Mouse (Mus musculus) heart, embryonic 12.5 days (tissue): ENCODE results near the gene Clcnkb. TPM values are rescaled to one million over a fixed set of nuclear protein-coding genes. Genes with fewer than 3 reads are reported as not detected.

Experiments used
- ATAC-seq: fragments of 200-750 bp; cut with Nextera tagmentation; 2 replicates; pipeline ENCODE4 v1.8.0; 2017; ENCODE audit warnings: moderate TSS enrichment, moderate library complexity; ENCODE audit not compliant: insufficient number of reproducible peaks, low FRiP score
- H3K27ac ChIP-seq: fragments of 300-500 bp; sonication (generic); 2 replicates; pipeline ENCODE4 v1.5.1; 2016; ENCODE audit warnings: mild to moderate bottlenecking, moderate library complexity; ENCODE audit not compliant: poor library complexity, severe bottlenecking
- H3K27me3 ChIP-seq: fragments of 300-500 bp; sonication (generic); replicated peaks from 2 replicates; pipeline ENCODE4 v1.6.1; 2016; ENCODE audit warnings: mild to moderate bottlenecking, moderate library complexity
- H3K36me3 ChIP-seq: fragments of 300-500 bp; sonication (generic); 2 replicates; pipeline ENCODE4 v1.6.1; 2016; ENCODE audit warnings: mild to moderate bottlenecking, moderate library complexity
- H3K4me1 ChIP-seq: fragments of 300-500 bp; sonication (generic); replicated peaks from 2 replicates; pipeline ENCODE4 v1.6.1; 2016; ENCODE audit warnings: mild to moderate bottlenecking
- H3K4me2 ChIP-seq: fragments of 300-500 bp; sonication (generic); 2 replicates; pipeline ENCODE4 v1.6.1; 2016; ENCODE audit warnings: mild to moderate bottlenecking, moderate library complexity
- H3K4me3 ChIP-seq: fragments of 300-500 bp; sonication (generic); 2 replicates; pipeline ENCODE4 v1.5.1; 2016; ENCODE audit warnings: mild to moderate bottlenecking
- H3K9ac ChIP-seq: fragments of 300-500 bp; sonication (generic); 2 replicates; pipeline ENCODE4 v1.6.1; 2016; ENCODE audit warnings: mild to moderate bottlenecking, moderate library complexity
- H3K9me3 ChIP-seq: fragments of 300-500 bp; sonication (generic); replicated peaks from 2 replicates; pipeline ENCODE4 v1.6.1; 2016; ENCODE audit warnings: mild to moderate bottlenecking, moderate library complexity
- WGBS: fragments of 180-500 bp; shearing (Covaris S2); methylation state at CpG from one replicate; pipeline ENCODE4 v1.1.7; 2016; 5-methylcytosine and 5-hydroxymethylcytosine counted together
- polyA plus RNA-seq: library from polyadenylated mRNA; unstranded; fragments of >200 nt; fragmentation: Nextera tagmentation; extraction: Ambion mirVana; gene quantifications from 2 replicates; pipeline ENCODE4 v1.2.1, GENCODE M21; 2016

The Clcnkb gene
- polyA plus RNA-seq, 1 experiment from 2014 or later, result 0.78 TPM

GRCm38 (mm10) chr4:141422841-141423240 lies 7.0 kb upstream of the Clcnkb start:
- Histone ChIP-seq H3K9me3 (no peaks in the 10 kb centered on the region), H3K4me2 (peak overlapping the region; percentile 89), H3K9ac (peak overlapping the region; percentile 87), H3K27ac (peak overlapping the region; percentile 99), H3K27me3 (no peaks in the 10 kb centered on the region), H3K4me1 (peaks cover 55% of the 10 kb centered on the region), H3K4me3 (peak overlapping the region; percentile 57), H3K36me3 (peaks cover 2% of the 10 kb centered on the region; the same call in 1 of the 2 replicates)
- ATAC-seq, result no peak
- WGBS, result 48% methylated on average over 5 of the region's 5 CpGs

GRCm38 (mm10) chr4:141421423-141421822 lies 5.6 kb upstream of the Clcnkb start:
- Histone ChIP-seq H3K36me3 (peaks cover 2% of the 10 kb centered on the region; the same call in 1 of the 2 replicates), H3K4me3 (peak overlapping the region; percentile 57), H3K27ac (peak overlapping the region; percentile 99), H3K27me3 (no peaks in the 10 kb centered on the region), H3K9ac (peak overlapping the region; percentile 87), H3K9me3 (no peaks in the 10 kb centered on the region), H3K4me2 (peak overlapping the region; percentile 89), H3K4me1 (peaks cover 43% of the 10 kb centered on the region)
- 15% methylated on average over 14 of the region's 14 CpGs for WGBS
- peak; percentile 66 for ATAC-seq

GRCm38 (mm10) chr4:141420886-141421285 lies 5.1 kb upstream of the Clcnkb start:
- Histone ChIP-seq H3K4me2 (peak overlapping the region; percentile 89), H3K4me1 (peaks cover 42% of the 10 kb centered on the region), H3K36me3 (peaks cover 2% of the 10 kb centered on the region; the same call in 1 of the 2 replicates), H3K9me3 (no peaks in the 10 kb centered on the region), H3K9ac (peak overlapping the region; percentile 70), H3K4me3 (peak overlapping the region; percentile 57), H3K27me3 (no peaks in the 10 kb centered on the region), H3K27ac (peak overlapping the region; percentile 99)
- WGBS, result 14% methylated on average over 9 of the region's 9 CpGs
- ATAC-seq, result no peak

- H3K9me3 ChIP-seq, result no peaks in the 10 kb centered on the region
- H3K4me3 ChIP-seq, result peak within 1 kb of the TSS; percentile 57
- no peaks in the 10 kb centered on the region for H3K27me3 ChIP-seq
- H3K36me3 ChIP-seq, result peaks cover 2% of the 10 kb centered on the region; the same call in 1 of the 2 replicates
- peak within 1 kb of the TSS; percentile 89 for H3K4me2 ChIP-seq
- no peak for ATAC-seq
- H3K27ac ChIP-seq, result peak within 1 kb of the TSS; percentile 99
- peak within 1 kb of the TSS; percentile 87 for H3K9ac ChIP-seq
- H3K4me1 ChIP-seq, result peaks cover 42% of the 10 kb centered on the region
- whole genome bisulfite sequencing, result 35% methylated on average over 9 of the region's 9 CpGs
These were observed 4.5 kb upstream of the Clcnkb start, which contains the start of gene Hspb7 for GRCm38 (mm10) chr4:141420192-141420829. Hspb7 (plus strand) TSS chr4:141420779.

GRCm38 (mm10) chr4:141419398-141420191 lies 3.8 kb upstream of the Clcnkb start:
- Histone ChIP-seq H3K4me2 (peak overlapping the region; percentile 89), H3K36me3 (peaks cover 2% of the 10 kb centered on the region; the same call in 1 of the 2 replicates), H3K4me3 (no peak overlapping the region), H3K27me3 (no peaks in the 10 kb centered on the region), H3K4me1 (peaks cover 36% of the 10 kb centered on the region), H3K27ac (peak overlapping the region; percentile 99), H3K9me3 (no peaks in the 10 kb centered on the region), H3K9ac (peak overlapping the region; percentile 70)
- ATAC-seq, result peak; percentile 8; the same call in 1 of the 2 replicates
- WGBS, result 50% methylated on average over 27 of the region's 27 CpGs

- no peak for ATAC-seq
- H3K4me1 ChIP-seq, result peaks cover 20% of the 10 kb centered on the region
- peak overlapping the region; percentile 39; the same call in 1 of the 2 replicates for H3K4me2 ChIP-seq
- no peak overlapping the region for H3K9ac ChIP-seq
- no peaks in the 10 kb centered on the region; the same call in 1 of the 2 replicates for H3K9me3 ChIP-seq
- no peaks in the 10 kb centered on the region for H3K36me3 ChIP-seq
- no peak overlapping the region for H3K4me3 ChIP-seq
- 18% methylated on average over 22 of the region's 22 CpGs for WGBS
- no peak overlapping the region for H3K27ac ChIP-seq
- H3K27me3 ChIP-seq, result peaks cover 18% of the 10 kb centered on the region; the same call in 1 of the 2 replicates
These were observed 4.3 kb downstream of the Clcnkb start for GRCm38 (mm10) chr4:141411430-141411992.

GRCm38 (mm10) chr4:141408577-141408976 lies 7.2 kb downstream of the Clcnkb start:
- Histone ChIP-seq H3K9me3 (no peaks in the 10 kb centered on the region; the same call in 1 of the 2 replicates), H3K36me3 (no peaks in the 10 kb centered on the region), H3K27me3 (peaks cover 18% of the 10 kb centered on the region; the same call in 1 of the 2 replicates), H3K9ac (no peak overlapping the region), H3K4me2 (no peak overlapping the region), H3K4me1 (peaks cover 25% of the 10 kb centered on the region), H3K27ac (no peak overlapping the region), H3K4me3 (no peak overlapping the region)
- WGBS, result 91% methylated on average over 3 of the region's 3 CpGs
- no peak for ATAC-seq

GRCm38 (mm10) chr4:141406516-141407299 lies 9.1 kb downstream of the Clcnkb start:
- H3K27me3 ChIP-seq, result peaks cover 14% of the 10 kb centered on the region; the same call in 1 of the 2 replicates
- H3K4me1 ChIP-seq, result peaks cover 25% of the 10 kb centered on the region
- no peak overlapping the region for H3K4me3 ChIP-seq
- H3K9me3 ChIP-seq, result no peaks in the 10 kb centered on the region
- H3K4me2 ChIP-seq, result peak overlapping the region; percentile 30; the same call in 1 of the 2 replicates
- H3K36me3 ChIP-seq, result no peaks in the 10 kb centered on the region
- H3K9ac ChIP-seq, result peak overlapping the region; percentile 48; the same call in 1 of the 2 replicates
- ATAC-seq, result peak; percentile 49; the same call in 1 of the 2 replicates
- peak overlapping the region; percentile 19; the same call in 1 of the 2 replicates for H3K27ac ChIP-seq
- 25% methylated on average over 14 of the region's 14 CpGs for WGBS

- no peaks in the 10 kb centered on the region for H3K9me3 ChIP-seq
These were observed 10.5 kb downstream of the Clcnkb start for GRCm38 (mm10) chr4:141405314-141405622.

GRCm38 (mm10) chr4:141404518-141405313 lies 11.1 kb downstream of the Clcnkb start:
- H3K27me3 ChIP-seq, result 0 out of 2 replicates have a peak, but pooled peaks cover 6% of the 10 kb centered on the region
- H3K36me3 ChIP-seq, result no peaks in the 10 kb centered on the region
- H3K9me3 ChIP-seq, result no peaks in the 10 kb centered on the region
- peak overlapping the region; percentile 57 for H3K9ac ChIP-seq
- no peak overlapping the region for H3K4me3 ChIP-seq
- peaks cover 21% of the 10 kb centered on the region for H3K4me1 ChIP-seq
- peak; percentile 26; the same call in 1 of the 2 replicates for ATAC-seq
- H3K27ac ChIP-seq, result no peak overlapping the region
- H3K4me2 ChIP-seq, result peak overlapping the region; percentile 53
- WGBS, result 10% methylated on average over 15 of the region's 15 CpGs

More at GRCm38 (mm10) chr4:141405314-141405622, 10.5 kb downstream of the Clcnkb start:
- H3K9ac ChIP-seq, result no peak overlapping the region
- H3K4me3 ChIP-seq, result no peak overlapping the region
- H3K36me3 ChIP-seq, result no peaks in the 10 kb centered on the region
- peaks cover 21% of the 10 kb centered on the region for H3K4me1 ChIP-seq
- no peak overlapping the region for H3K27ac ChIP-seq
- 85% methylated on average over 3 of the region's 3 CpGs for WGBS
- H3K27me3 ChIP-seq, result 0 out of 2 replicates have a peak, but pooled peaks cover 7% of the 10 kb centered on the region
- H3K4me2 ChIP-seq, result no peak overlapping the region
- no peak for ATAC-seq
